Mouse (Mus musculus) intestine, embryonic 16.5 days (tissue): ENCODE data around the gene Snrnp25. TPM values are rescaled to one million over a fixed set of nuclear protein-coding genes. Genes with fewer than 3 reads are reported as not detected.

Source experiments
- ATAC-seq: fragments of 200-750 bp; cut with Nextera tagmentation; 2 replicates; pipeline ENCODE4 v1.8.0; 2017; ENCODE audit warnings: moderate TSS enrichment, moderate library complexity
- H3K27ac ChIP-seq: fragments of 300-500 bp; sonication (generic); 2 replicates; pipeline ENCODE4 v1.5.1; 2014; ENCODE audit warnings: mild to moderate bottlenecking, low read length
- H3K27me3 ChIP-seq: fragments of 300-500 bp; sonication (generic); replicated peaks from 2 replicates; pipeline ENCODE4 v1.6.1; 2014; ENCODE audit warnings: low read length, control low read depth, mixed read lengths; ENCODE audit not compliant: control insufficient read depth, insufficient read depth
- H3K36me3 ChIP-seq: fragments of 300-500 bp; sonication (generic); 2 replicates; pipeline ENCODE4 v1.6.1; 2014; ENCODE audit warnings: low read length, control low read depth; ENCODE audit not compliant: control insufficient read depth, insufficient read depth
- H3K4me1 ChIP-seq: fragments of 300-500 bp; sonication (generic); 2 replicates; pipeline ENCODE4 v1.6.1; 2014; ENCODE audit warnings: low read length, control low read depth, mixed read lengths; ENCODE audit not compliant: control insufficient read depth, insufficient read depth
- H3K4me2 ChIP-seq: fragments of 300-500 bp; sonication (generic); 2 replicates; pipeline ENCODE4 v1.6.1; 2014; ENCODE audit warnings: low read depth, low read length, control low read depth
- H3K4me3 ChIP-seq: fragments of 300-500 bp; sonication (generic); 2 replicates; pipeline ENCODE4 v1.5.1; 2014; ENCODE audit warnings: mild to moderate bottlenecking, low read length
- H3K9ac ChIP-seq: fragments of 300-500 bp; sonication (generic); 2 replicates; pipeline ENCODE4 v1.6.1; 2014; ENCODE audit warnings: low read depth, low read length
- H3K9me3 ChIP-seq: fragments of 300-500 bp; sonication (generic); 2 replicates; pipeline ENCODE4 v1.6.1; 2016; ENCODE audit warnings: low read length, control low read depth; ENCODE audit not compliant: control insufficient read depth
- WGBS: fragments of 180-500 bp; shearing (Covaris S2); extraction: QIAGEN DNeasy Blood & Tissue Kit; methylation state at CpG from one replicate; pipeline ENCODE4 v1.1.7; 2014; 5-methylcytosine and 5-hydroxymethylcytosine counted together
- polyA plus RNA-seq: library from polyadenylated mRNA; unstranded; fragments of >200 nt; fragmentation: Nextera tagmentation; extraction: Ambion mirVana; gene quantifications from 2 replicates; pipeline ENCODE4 v1.2.1, GENCODE M21; 2015

Snrnp25 gene
- polyA plus RNA-seq, 1 experiment from 2014 or later: 45.6 TPM

GRCm38 (mm10) chr11:32220607-32221224 is 15.5 kb downstream of the Snrnp25 start:
- Histone ChIP-seq H3K27ac (peak overlapping the region; percentile 98), H3K9me3 (no peaks in the 10 kb centered on the region), H3K4me2 (peak overlapping the region; percentile 72), H3K4me3 (peak overlapping the region; percentile 92), H3K36me3 (peaks cover 3% of the 10 kb centered on the region; the same call in 1 of the 2 replicates), H3K4me1 (peaks cover 61% of the 10 kb centered on the region), H3K27me3 (no peaks in the 10 kb centered on the region), H3K9ac (peak overlapping the region; percentile 98)
- no peak for ATAC-seq
- WGBS: 33% methylated on average over 10 of the region's 10 CpGs

- no peaks in the 10 kb centered on the region for H3K27me3 ChIP-seq
- WGBS: under 1% methylated on average over 46 of the region's 46 CpGs
- H3K9me3 ChIP-seq: no peaks in the 10 kb centered on the region
- ATAC-seq: peak; percentile 68
- H3K4me1 ChIP-seq: peaks cover 65% of the 10 kb centered on the region
- peak overlapping the region; percentile 92 for H3K4me3 ChIP-seq
- peak overlapping the region; percentile 98 for H3K9ac ChIP-seq
- H3K4me2 ChIP-seq: peak overlapping the region; percentile 72
- H3K36me3 ChIP-seq: no peaks in the 10 kb centered on the region
- peak overlapping the region; percentile 98 for H3K27ac ChIP-seq
Observed at GRCm38 (mm10) chr11:32221225-32221950, 16.2 kb downstream of the Snrnp25 start.

- peak; percentile 43 for ATAC-seq
Observed at GRCm38 (mm10) chr11:32221951-32222409, 16.8 kb downstream of the Snrnp25 start, which contains the start of gene Rhbdf1. Gene Rhbdf1, minus strand, starts transcription at chr11:32222300.

GRCm38 (mm10) chr11:32222570-32223194 is 17.5 kb downstream of the Snrnp25 start:
- H3K27me3 ChIP-seq: no peaks in the 10 kb centered on the region
- peaks cover 72% of the 10 kb centered on the region for H3K4me1 ChIP-seq
- no peaks in the 10 kb centered on the region for H3K36me3 ChIP-seq
- H3K27ac ChIP-seq: peak overlapping the region; percentile 98
- H3K4me3 ChIP-seq: peak overlapping the region; percentile 92
- no peaks in the 10 kb centered on the region for H3K9me3 ChIP-seq
- peak overlapping the region; percentile 72 for H3K4me2 ChIP-seq
- peak overlapping the region; percentile 98 for H3K9ac ChIP-seq
- ATAC-seq: peak; percentile 11
- WGBS: 6% methylated on average over 21 of the region's 21 CpGs

More at GRCm38 (mm10) chr11:32221951-32222409, 16.8 kb downstream of the Snrnp25 start, which contains the start of gene Rhbdf1:
- no peaks in the 10 kb centered on the region for H3K36me3 ChIP-seq
- peaks cover 67% of the 10 kb centered on the region for H3K4me1 ChIP-seq
- H3K4me2 ChIP-seq: peak within 1 kb of the TSS; percentile 72
- H3K27me3 ChIP-seq: no peaks in the 10 kb centered on the region
- WGBS: under 1% methylated on average over 50 of the region's 72 CpGs
- H3K9me3 ChIP-seq: no peaks in the 10 kb centered on the region
- peak within 1 kb of the TSS; percentile 98 for H3K9ac ChIP-seq
- H3K27ac ChIP-seq: peak within 1 kb of the TSS; percentile 98
- peak within 1 kb of the TSS; percentile 92 for H3K4me3 ChIP-seq

- H3K27ac ChIP-seq: peak overlapping the region; percentile 98
- no peak for ATAC-seq
- no peaks in the 10 kb centered on the region for H3K36me3 ChIP-seq
- H3K4me3 ChIP-seq: no peak overlapping the region
- WGBS: 72% methylated on average over 4 of the region's 4 CpGs
- H3K9ac ChIP-seq: no peak overlapping the region
- H3K9me3 ChIP-seq: no peaks in the 10 kb centered on the region
- H3K4me2 ChIP-seq: no peak overlapping the region
- peaks cover 68% of the 10 kb centered on the region for H3K4me1 ChIP-seq
- no peaks in the 10 kb centered on the region for H3K27me3 ChIP-seq
Observed at GRCm38 (mm10) chr11:32223297-32223967, 18.2 kb downstream of the Snrnp25 start.

GRCm38 (mm10) chr11:32224468-32225139 is 19.4 kb downstream of the Snrnp25 start:
- Histone ChIP-seq H3K27ac (peak overlapping the region; percentile 96), H3K36me3 (peaks cover 5% of the 10 kb centered on the region; the same call in 1 of the 2 replicates), H3K4me2 (0 out of 2 replicates have a peak overlapping the region, but pooled peaks have one; percentile 10), H3K27me3 (no peaks in the 10 kb centered on the region), H3K9ac (no peak overlapping the region), H3K4me1 (peaks cover 56% of the 10 kb centered on the region), H3K4me3 (no peak overlapping the region), H3K9me3 (no peaks in the 10 kb centered on the region)
- ATAC-seq: peak; percentile 36
- 23% methylated on average over 4 of the region's 4 CpGs for WGBS

GRCm38 (mm10) chr11:32225222-32226104 is 20.2 kb downstream of the Snrnp25 start:
- Histone ChIP-seq H3K27me3 (no peaks in the 10 kb centered on the region), H3K9ac (peak overlapping the region; percentile 46), H3K4me2 (0 out of 2 replicates have a peak overlapping the region, but pooled peaks have one; percentile 10), H3K36me3 (peaks cover 5% of the 10 kb centered on the region; the same call in 1 of the 2 replicates), H3K9me3 (no peaks in the 10 kb centered on the region), H3K27ac (peak overlapping the region; percentile 96), H3K4me3 (no peak overlapping the region), H3K4me1 (peaks cover 47% of the 10 kb centered on the region)
- ATAC-seq: peak; percentile 26
- WGBS: 38% methylated on average over 7 of the region's 7 CpGs
